Mouse (Mus musculus): ENCODE results near the gene Vps4b.

- TF ChIP-seq CTCF (IDR thresholded peaks at IDR 0.05; ENCODE audit: borderline replicate concordance, control insufficient read depth, extremely low read depth, insufficient read depth, low read length, poor library complexity) (no peak), POLR2A (IDR thresholded peaks at IDR 0.05; ENCODE audit: control insufficient read depth, extremely low read depth, insufficient read depth, low read length, poor library complexity) (no peak)
These were observed 27.8 kb downstream of the Vps4b start for GRCm38 (mm10) chr1:106768773-106769172.

All from thymus, adult 2 months (tissue).